Mouse (Mus musculus) large intestine, adult 2 months (tissue): ENCODE results near the gene Cdk14. TPM values are rescaled to one million over a fixed set of nuclear protein-coding genes. Genes with fewer than 3 reads are reported as not detected.
"Not testable (repeated sequence)": the region's sequence is repeated elsewhere in the genome, so short reads cannot be mapped to it uniquely, and the experiment has no call there.

Experiments
- DNase-seq: peaks from one replicate; pipeline ENCODE4 v3.0.0-alpha.2; 2012; ENCODE audit warnings: low read depth, low spot score
- WGBS: fragments of 180-500 bp; shearing (Covaris S2); methylation state at CpG from one replicate; pipeline ENCODE4 v1.1.7; 2018; 5-methylcytosine and 5-hydroxymethylcytosine counted together
- polyA plus RNA-seq: library from polyadenylated mRNA; depleted of rRNA; stranded (reverse); fragments of >200 nt; gene quantifications from 2 replicates; pipeline ENCODE4 v1.2.3, GENCODE M21; 2012

Cdk14 gene
- polyA plus RNA-seq, 1 experiment: 0.89 TPM

GRCm38 (mm10) chr5:5368389-5369164 is 51.5 kb downstream of the Cdk14 start:
- WGBS: 71% methylated on average over 14 of the region's 14 CpGs
- DNase-seq: no peak

- WGBS: 77% methylated on average over 8 of the region's 8 CpGs
- DNase-seq: no peak
Measured at GRCm38 (mm10) chr5:5367550-5367949, 52.6 kb downstream of the Cdk14 start.

DNA sequence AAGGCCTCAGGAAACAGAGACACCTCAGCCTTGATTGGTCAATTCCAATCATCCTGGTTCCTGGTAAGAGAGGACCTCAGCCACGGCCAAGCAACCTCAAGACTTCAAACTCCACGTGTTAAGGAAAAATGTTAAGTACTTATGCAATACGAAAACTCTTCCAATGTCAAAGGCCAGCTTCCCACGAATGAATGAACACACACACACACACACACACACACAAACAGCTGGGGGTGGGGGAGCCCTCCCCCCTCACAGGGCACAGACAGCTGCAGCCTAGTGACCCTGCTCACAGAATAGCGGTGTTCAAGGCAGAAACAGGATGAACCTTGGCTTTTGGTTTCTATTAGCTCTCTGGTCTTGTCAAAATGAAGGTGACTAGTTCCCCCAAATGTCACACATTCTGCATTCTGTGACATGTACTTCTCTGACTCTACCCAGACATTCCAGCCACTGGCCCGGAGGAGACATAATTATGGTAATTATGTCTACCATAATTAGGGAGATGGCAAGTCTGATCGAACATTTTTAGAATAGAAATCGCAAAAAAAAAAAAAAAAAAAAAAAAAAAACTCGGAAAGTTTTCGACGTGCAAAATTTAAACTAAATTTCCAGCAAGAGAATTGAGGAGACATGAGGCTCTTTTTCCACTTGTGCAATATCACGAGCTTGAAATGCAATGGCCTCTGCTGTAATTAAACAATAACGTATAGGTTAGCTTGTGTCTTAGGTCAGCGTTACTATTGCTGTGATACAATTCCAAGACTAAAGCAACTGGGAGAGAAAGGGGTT is 54.6 kb downstream of the Cdk14 start:
- WGBS: 83% methylated on average over 14 of the region's 14 CpGs

DNA sequence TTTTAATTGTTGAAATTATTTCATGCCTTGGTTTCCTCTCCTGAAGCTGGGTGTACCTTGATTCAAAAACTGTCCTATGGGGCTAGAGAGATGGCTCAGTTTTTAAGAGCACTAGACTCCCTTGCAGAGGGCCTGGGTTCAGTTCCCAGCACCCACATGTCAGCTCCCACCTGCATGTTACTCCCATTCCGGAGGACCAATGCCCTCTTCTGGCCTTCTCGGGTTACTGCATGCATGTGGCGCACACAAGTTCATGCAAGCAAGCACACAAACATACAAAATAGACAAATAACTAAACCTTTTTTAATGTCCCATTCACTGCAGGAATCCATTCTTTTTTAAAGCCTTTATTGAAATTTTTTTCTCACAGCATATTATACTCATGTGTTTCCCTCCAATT is 58.4 kb downstream of the Cdk14 start:
- WGBS: 97% methylated on average over 3 of the region's 3 CpGs
- no peak for DNase-seq

More for the DNA sequence above, 54.6 kb downstream of the Cdk14 start:
- DNase-seq: no peak

DNA sequence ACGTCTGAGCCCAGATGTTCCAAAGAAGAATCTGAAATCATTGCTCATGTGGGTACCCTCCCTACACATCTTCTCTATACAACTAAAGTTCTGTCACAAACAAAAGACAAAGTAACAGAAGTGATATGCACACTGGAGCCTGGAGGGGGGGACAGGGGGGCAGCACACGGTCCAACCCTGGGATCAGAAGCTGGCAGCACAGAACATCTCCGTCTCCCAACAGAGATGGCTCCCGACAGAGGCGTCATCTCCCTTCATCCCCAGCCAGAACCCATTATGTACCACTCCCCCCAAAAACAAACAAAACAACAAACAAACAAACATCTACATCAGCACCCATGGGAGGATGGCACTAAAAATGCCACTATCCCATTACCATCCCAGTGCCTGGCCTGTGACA is 59.8 kb downstream of the Cdk14 start:
- WGBS: 67% methylated on average over 5 of the region's 5 CpGs
- no peak for DNase-seq

DNA sequence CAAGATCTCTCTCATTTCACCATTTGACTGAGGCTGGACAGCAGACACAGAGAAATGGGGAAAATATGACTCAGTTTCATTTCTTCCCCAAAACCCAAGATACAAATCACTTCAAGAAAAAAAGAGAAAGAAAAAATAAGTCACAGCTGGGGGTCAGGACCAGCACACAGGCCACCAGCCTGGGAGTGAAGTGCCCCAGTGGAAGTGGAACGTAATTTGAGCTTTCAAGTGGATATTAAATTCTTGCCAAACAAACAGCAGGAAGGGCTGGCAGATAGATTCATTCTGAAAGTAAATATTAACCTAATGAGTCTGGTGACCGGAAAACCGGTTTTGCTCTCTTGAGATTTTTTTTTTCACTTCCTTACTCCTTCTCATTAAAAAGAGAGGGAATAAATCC is 60.2 kb downstream of the Cdk14 start:
- no peak for DNase-seq
- WGBS: 20% methylated on average over 3 of the region's 3 CpGs

- DNase-seq: no peak
- 90% methylated on average over 5 of the region's 5 CpGs for WGBS
Measured at GRCm38 (mm10) chr5:5359370-5359769, 60.7 kb downstream of the Cdk14 start.

- WGBS: 37% methylated on average over 18 of the region's 18 CpGs
- DNase-seq: no peak
Measured at GRCm38 (mm10) chr5:5358019-5358717, 61.9 kb downstream of the Cdk14 start.

DNA sequence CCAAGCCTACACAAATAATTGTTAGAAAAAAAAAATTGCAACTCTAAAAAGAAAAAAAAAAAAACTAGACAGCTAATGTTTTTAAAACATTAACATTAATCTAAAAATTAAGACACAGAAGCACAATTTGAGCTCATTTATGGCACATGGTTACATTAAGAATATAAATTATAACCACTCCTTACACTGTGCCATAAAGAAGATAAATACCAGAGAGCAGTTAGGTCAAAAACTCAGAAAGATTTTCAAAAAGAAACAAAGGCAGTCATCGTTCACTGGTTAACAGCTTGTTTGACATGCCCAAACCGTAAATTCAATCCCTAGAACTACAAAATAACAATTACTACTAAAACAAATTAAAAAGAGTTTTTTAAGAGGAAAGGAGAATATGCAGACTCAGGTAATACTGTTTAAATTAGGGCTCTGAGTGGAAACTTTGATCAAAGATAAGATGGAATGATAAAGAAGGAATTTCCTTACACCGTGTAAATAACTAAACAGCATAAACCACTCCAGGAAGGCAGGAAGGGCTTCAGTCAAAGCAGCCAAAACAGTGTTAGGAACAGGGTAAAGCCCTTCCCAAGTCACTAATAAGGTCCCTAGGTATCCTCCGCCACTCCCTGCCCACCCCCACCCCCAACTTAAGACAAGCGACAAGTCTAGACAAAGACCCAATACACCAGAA is 65.3 kb downstream of the Cdk14 start:
- 30% methylated on average over 5 of the region's 5 CpGs for WGBS
- DNase-seq: no peak

GRCm38 (mm10) chr5:5353946-5354345 is 66.2 kb downstream of the Cdk14 start:
- WGBS: 77% methylated on average over 1 of the region's 1 CpGs
- no peak for DNase-seq

DNA sequence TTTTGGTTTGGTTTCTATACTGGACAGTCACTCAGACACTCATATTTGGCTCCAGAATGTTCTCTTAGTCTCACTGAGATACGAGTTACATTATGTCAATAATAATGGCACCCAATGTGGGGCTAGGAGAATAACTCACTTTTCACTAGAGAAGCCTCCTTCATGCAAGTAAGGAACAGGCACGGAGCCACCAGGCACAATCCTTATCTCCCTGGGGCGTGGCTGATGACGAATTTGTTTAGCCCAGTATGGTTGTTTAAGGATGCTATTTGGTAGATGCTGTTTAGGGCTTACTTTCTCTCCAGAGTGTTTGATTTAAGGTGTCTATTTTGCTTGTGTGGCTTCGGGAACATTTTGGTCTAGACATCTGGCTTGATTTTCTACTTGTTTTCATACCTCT is 75.5 kb downstream of the Cdk14 start:
- WGBS: 55% methylated on average over 5 of the region's 5 CpGs
- no peak for DNase-seq

DNA sequence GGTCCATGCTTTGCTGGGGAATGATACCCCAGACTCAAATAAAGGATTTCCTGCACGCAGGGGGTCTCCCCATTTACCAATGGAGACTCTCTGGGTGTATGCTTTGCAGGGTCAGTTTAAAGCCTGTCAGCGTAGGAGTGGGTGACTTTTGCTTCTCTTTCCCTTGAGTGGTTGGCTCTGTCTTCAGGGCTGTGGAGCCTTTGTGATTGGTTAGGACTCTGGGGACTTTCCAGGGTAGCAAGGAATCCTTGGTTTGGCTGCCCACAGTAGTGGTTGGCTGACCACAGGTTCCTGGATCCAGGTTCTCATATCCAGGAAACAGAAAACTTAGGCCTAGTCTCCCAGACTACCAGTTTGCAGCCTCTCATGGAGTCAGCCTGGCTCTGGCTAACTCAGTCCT is 76.4 kb downstream of the Cdk14 start:
- WGBS: 78% methylated on average over 2 of the region's 2 CpGs
- DNase-seq: no peak

DNA sequence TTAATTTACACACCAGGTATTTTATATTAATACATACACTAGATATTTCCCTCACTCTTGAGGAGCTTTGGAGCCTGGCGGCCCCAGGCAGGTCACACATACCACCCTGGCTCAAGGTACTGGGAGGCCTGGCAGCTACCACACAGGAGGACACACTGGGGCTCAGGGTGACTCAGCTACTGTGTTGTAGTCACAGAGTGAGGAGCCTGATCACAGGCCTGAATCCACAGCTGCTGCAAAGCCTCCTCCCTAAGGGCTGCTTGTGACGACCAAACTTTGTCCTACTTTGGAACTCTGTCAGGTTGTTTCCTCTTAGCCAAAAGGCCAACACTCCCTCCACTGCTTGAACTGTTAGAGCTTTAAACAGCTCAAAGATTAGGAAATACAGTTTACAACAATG is 76.8 kb downstream of the Cdk14 start:
- DNase-seq: no peak
- WGBS: 52% methylated on average over 2 of the region's 2 CpGs

- WGBS: 42% methylated on average over 11 of the region's 11 CpGs
- no peak for DNase-seq
Measured at GRCm38 (mm10) chr5:5342410-5343137, 77.5 kb downstream of the Cdk14 start.

GRCm38 (mm10) chr5:5341611-5342010 is 78.5 kb downstream of the Cdk14 start:
- no peak for DNase-seq
- WGBS: 88% methylated on average over 8 of the region's 8 CpGs

GRCm38 (mm10) chr5:5333916-5334315 is 86.2 kb downstream of the Cdk14 start:
- WGBS: 84% methylated on average over 8 of the region's 8 CpGs
- no peak for DNase-seq

DNA sequence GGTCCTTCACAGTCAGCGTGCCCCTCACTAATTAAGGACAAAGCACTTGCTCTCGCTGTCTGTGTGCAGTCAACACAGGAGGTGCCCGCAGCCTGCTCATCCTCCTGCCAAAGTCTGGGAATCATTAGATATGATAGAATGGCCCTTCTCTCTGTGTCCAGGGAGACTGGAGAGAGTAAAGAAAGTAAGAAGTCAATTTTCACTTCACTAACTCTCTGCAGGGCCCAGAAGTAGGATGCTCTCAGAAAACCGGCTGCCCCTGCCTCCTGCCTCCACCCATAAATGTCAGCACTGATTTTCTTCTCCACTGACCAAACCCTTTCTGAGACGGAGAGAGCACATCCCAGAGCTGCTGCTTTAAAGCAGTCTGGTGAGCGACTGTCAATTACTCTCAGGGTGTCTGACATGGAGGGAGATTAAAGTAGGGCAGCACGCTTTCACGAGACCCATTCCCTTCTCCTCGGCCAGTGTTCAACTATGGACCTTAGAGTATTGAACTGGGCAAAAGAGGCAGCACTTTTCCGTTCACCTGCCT is 89.1 kb downstream of the Cdk14 start:
- 80% methylated on average over 10 of the region's 10 CpGs for WGBS
- DNase-seq: no peak

GRCm38 (mm10) chr5:5329018-5329417 is 91.1 kb downstream of the Cdk14 start:
- DNase-seq: not testable (repeated sequence)
- WGBS: 86% methylated on average over 2 of the region's 2 CpGs

- WGBS: 91% methylated on average over 2 of the region's 2 CpGs
- DNase-seq: no peak
Measured at GRCm38 (mm10) chr5:5326716-5327115, 93.4 kb downstream of the Cdk14 start.
